Mouse (Mus musculus) lung, postnatal 25 days (tissue): ENCODE measurements around the gene Olfr1465.

Experiments used
- DNase-seq: peaks from one replicate; pipeline ENCODE4 v3.0.0; 2022; ENCODE audit warnings: low spot score

The Olfr1465 gene

GRCm38 (mm10) chr19:13315441-13315840, at the start of gene Olfr1465:
Olfr1465 (minus strand) TSS chr19:13315541.
- DNase-seq = no peak

- DNase-seq = no peak
Measured at GRCm38 (mm10) chr19:13361936-13362335, 46.6 kb upstream of the Olfr1465 start, which contains the start of gene Olfr1467. Olfr1467 (plus strand) TSS chr19:13362236.

GRCm38 (mm10) chr19:13338562-13338961, 23.2 kb upstream of the Olfr1465 start, which contains the start of gene Olfr1466:
Olfr1466 (plus strand) TSS chr19:13338862.
- no peak for DNase-seq
